Mouse (Mus musculus) kidney, adult 2 months (tissue): Measurements from ENCODE around the gene Zfp821. TPM values are rescaled to one million over a fixed set of nuclear protein-coding genes. Genes with fewer than 3 reads are reported as not detected.

ENCODE experiments used
- DNase-seq: peaks from one replicate; pipeline ENCODE4 v3.0.0; 2021
- H3K27ac ChIP-seq: fragments of 200-500 bp; 2 replicates; pipeline ENCODE4 v1.5.1; 2012; ENCODE audit warnings: low read depth, low read length, control low read depth, inconsistent platforms; ENCODE audit not compliant: insufficient read depth
- H3K27me3 ChIP-seq: fragments of 200-500 bp; replicated peaks from 2 replicates; pipeline ENCODE4 v1.6.1; 2012; ENCODE audit warnings: mild to moderate bottlenecking, moderate library complexity, low read length, inconsistent platforms; ENCODE audit not compliant: control insufficient read depth, insufficient read depth
- H3K36me3 ChIP-seq: fragments of 200-500 bp; 2 replicates; pipeline ENCODE4 v1.6.1; 2012; ENCODE audit warnings: mild to moderate bottlenecking, moderate library complexity, low read length, inconsistent platforms; ENCODE audit not compliant: control insufficient read depth, insufficient read depth
- H3K4me1 ChIP-seq: fragments of 200-500 bp; 2 replicates; pipeline ENCODE4 v1.6.1; 2011; ENCODE audit warnings: low read length; ENCODE audit not compliant: control insufficient read depth, insufficient read depth
- H3K4me3 ChIP-seq: fragments of 200-500 bp; 2 replicates; pipeline ENCODE4 v1.5.1; 2011; ENCODE audit warnings: mild to moderate bottlenecking, low read depth, low read length, control low read depth; ENCODE audit not compliant: insufficient read depth
- CTCF ChIP-seq: fragments of 200-500 bp; conservative IDR thresholded peaks from 2 replicates; pipeline ENCODE4 v1.5.1; 2011; ENCODE audit warnings: low read depth, mild to moderate bottlenecking, control low read depth, low read length, moderate library complexity, mixed read lengths; ENCODE audit not compliant: insufficient read depth, insufficient read length
- POLR2A ChIP-seq: fragments of 200-500 bp; IDR thresholded peaks from one replicate; pipeline ENCODE4 v1.6.1; 2011; ENCODE audit warnings: low read depth, low read length, control low read depth
- WGBS: fragments of 180-500 bp; shearing (Covaris S2); methylation state at CpG from one replicate; pipeline ENCODE4 v1.1.7; 2018; 5-methylcytosine and 5-hydroxymethylcytosine counted together
- polyA plus RNA-seq: library from polyadenylated mRNA; depleted of rRNA; stranded (reverse); fragments of >200 nt; gene quantifications from 2 replicates; pipeline ENCODE4 v1.2.3, GENCODE M21; 2012; rRNA removed

The Zfp821 gene
- 9.6 and 10.7 TPM in 2 replicates for polyA plus RNA-seq

- no peaks in the 10 kb centered on the region; the same call in 1 of the 2 replicates for H3K36me3 ChIP-seq
- under 1% methylated on average over 92 of the region's 100 CpGs for WGBS
- H3K4me3 ChIP-seq = peak within 1 kb of the TSS; percentile 86
- H3K4me1 ChIP-seq = peaks cover 8% of the 10 kb centered on the region; the same call in 1 of the 2 replicates
- peak within 1 kb of the TSS; percentile 24; the same call in 1 of the 2 replicates for H3K27ac ChIP-seq
- no peak for TF ChIP-seq CTCF
- TF ChIP-seq POLR2A = no peak
- DNase-seq = peak; percentile 97
- H3K27me3 ChIP-seq = no peaks in the 10 kb centered on the region
These were observed at the start of gene Zfp821 for GRCm38 (mm10) chr8:109705320-109706075. Gene Zfp821 (plus strand): TSS chr8:109705546.

- H3K4me3 ChIP-seq = no peak overlapping the region
- H3K27ac ChIP-seq = no peak overlapping the region
- no peaks in the 10 kb centered on the region for H3K36me3 ChIP-seq
- TF ChIP-seq POLR2A (no peak), CTCF (no peak)
- WGBS = 88% methylated on average over 3 of the region's 3 CpGs
- no peak for DNase-seq
- no peaks in the 10 kb centered on the region for H3K4me1 ChIP-seq
- H3K27me3 ChIP-seq = no peaks in the 10 kb centered on the region
These were observed 48.5 kb upstream of the Zfp821 start for GRCm38 (mm10) chr8:109656860-109657259.

GRCm38 (mm10) chr8:109662328-109662727 is 43.0 kb upstream of the Zfp821 start:
- TF ChIP-seq POLR2A = no peak
- no peak for TF ChIP-seq CTCF
- DNase-seq = no peak
- no peaks in the 10 kb centered on the region for H3K4me1 ChIP-seq
- H3K36me3 ChIP-seq = no peaks in the 10 kb centered on the region
- H3K27me3 ChIP-seq = no peaks in the 10 kb centered on the region
- 81% methylated on average over 3 of the region's 3 CpGs for WGBS
- no peak overlapping the region for H3K27ac ChIP-seq
- H3K4me3 ChIP-seq = no peak overlapping the region

GRCm38 (mm10) chr8:109666616-109667015 is 38.7 kb upstream of the Zfp821 start:
- Histone ChIP-seq H3K4me1 (no peaks in the 10 kb centered on the region), H3K27ac (no peak overlapping the region), H3K27me3 (no peaks in the 10 kb centered on the region), H3K36me3 (peaks cover 3% of the 10 kb centered on the region), H3K4me3 (no peak overlapping the region)
- WGBS = 82% methylated on average over 5 of the region's 5 CpGs
- no peak for DNase-seq
- TF ChIP-seq CTCF = no peak
- TF ChIP-seq POLR2A = no peak

- 92% methylated on average over 5 of the region's 5 CpGs for WGBS
- Histone ChIP-seq H3K36me3 (peaks cover 20% of the 10 kb centered on the region), H3K4me1 (no peaks in the 10 kb centered on the region), H3K27me3 (no peaks in the 10 kb centered on the region), H3K27ac (no peak overlapping the region), H3K4me3 (no peak overlapping the region)
- no peak for TF ChIP-seq CTCF
- no peak for TF ChIP-seq POLR2A
- no peak for DNase-seq
These were observed 32.7 kb upstream of the Zfp821 start for GRCm38 (mm10) chr8:109672656-109673055.

GRCm38 (mm10) chr8:109673596-109673995 is 31.8 kb upstream of the Zfp821 start:
- 61% methylated on average over 2 of the region's 2 CpGs for WGBS
- H3K4me1 ChIP-seq = no peaks in the 10 kb centered on the region
- peak; percentile 54 for DNase-seq
- H3K27ac ChIP-seq = no peak overlapping the region
- no peak overlapping the region for H3K4me3 ChIP-seq
- peaks cover 22% of the 10 kb centered on the region for H3K36me3 ChIP-seq
- no peaks in the 10 kb centered on the region for H3K27me3 ChIP-seq
- TF ChIP-seq CTCF (no peak), POLR2A (no peak)

GRCm38 (mm10) chr8:109675896-109676643 is 29.3 kb upstream of the Zfp821 start:
- H3K36me3 ChIP-seq = peaks cover 27% of the 10 kb centered on the region
- 93% methylated on average over 9 of the region's 9 CpGs for WGBS
- no peaks in the 10 kb centered on the region for H3K27me3 ChIP-seq
- no peak for DNase-seq
- TF ChIP-seq POLR2A = no peak
- no peak for TF ChIP-seq CTCF
- H3K27ac ChIP-seq = no peak overlapping the region
- no peak overlapping the region for H3K4me3 ChIP-seq
- H3K4me1 ChIP-seq = peaks cover 2% of the 10 kb centered on the region
